Mouse (Mus musculus): ENCODE measurements around the gene Gm20388.

Gm20388 gene

GRCm38 (mm10) chr8:120045471-120045870 lies 134.8 kb downstream of the Gm20388 start:
- no peak for DNase-seq (ENCODE audit: low spot score)

- DNase-seq (ENCODE audit: low spot score), result peak; percentile 63
These were observed 135.8 kb downstream of the Gm20388 start for GRCm38 (mm10) chr8:120046258-120047020.

- no peak for DNase-seq (ENCODE audit: low spot score)
These were observed 139.3 kb downstream of the Gm20388 start for GRCm38 (mm10) chr8:120049949-120050348.

- no peak for DNase-seq (ENCODE audit: low spot score)
These were observed 139.7 kb downstream of the Gm20388 start for GRCm38 (mm10) chr8:120050376-120050775.

- DNase-seq (ENCODE audit: low spot score), result no peak
These were observed 140.4 kb downstream of the Gm20388 start for GRCm38 (mm10) chr8:120051006-120051405.

GRCm38 (mm10) chr8:120051908-120052307 lies 141.3 kb downstream of the Gm20388 start:
- no peak for DNase-seq (ENCODE audit: low spot score)

GRCm38 (mm10) chr8:120052318-120052717 lies 141.7 kb downstream of the Gm20388 start:
- no peak for DNase-seq (ENCODE audit: low spot score)

GRCm38 (mm10) chr8:120054833-120055232 lies 144.2 kb downstream of the Gm20388 start:
- DNase-seq (ENCODE audit: low spot score), result no peak

GRCm38 (mm10) chr8:120057078-120057477 lies 146.4 kb downstream of the Gm20388 start:
- no peak for DNase-seq (ENCODE audit: low spot score)

- DNase-seq (ENCODE audit: low spot score), result no peak
These were observed 152.1 kb downstream of the Gm20388 start for GRCm38 (mm10) chr8:120062742-120063141.

- no peak for DNase-seq (ENCODE audit: low spot score)
These were observed 152.7 kb downstream of the Gm20388 start for GRCm38 (mm10) chr8:120063326-120063725.

- no peak for DNase-seq (ENCODE audit: low spot score)
These were observed 155.0 kb downstream of the Gm20388 start for GRCm38 (mm10) chr8:120065611-120066010.

GRCm38 (mm10) chr8:120066226-120066625 lies 155.6 kb downstream of the Gm20388 start:
- DNase-seq (ENCODE audit: low spot score), result no peak

- DNase-seq (ENCODE audit: low spot score), result peak; percentile 62
These were observed 157.5 kb downstream of the Gm20388 start for GRCm38 (mm10) chr8:120067936-120068668.

GRCm38 (mm10) chr8:120071684-120072083 lies 161.0 kb downstream of the Gm20388 start:
- DNase-seq (ENCODE audit: low spot score), result peak; percentile 94

- DNase-seq (ENCODE audit: low spot score), result peak; percentile 94
These were observed 161.6 kb downstream of the Gm20388 start for GRCm38 (mm10) chr8:120072259-120072658.

GRCm38 (mm10) chr8:120072827-120073226 lies 162.2 kb downstream of the Gm20388 start:
- peak; percentile 85 for DNase-seq (ENCODE audit: low spot score)

GRCm38 (mm10) chr8:120074516-120074915 lies 163.9 kb downstream of the Gm20388 start:
- DNase-seq (ENCODE audit: low spot score), result no peak

GRCm38 (mm10) chr8:120075347-120075746 lies 164.7 kb downstream of the Gm20388 start:
- no peak for DNase-seq (ENCODE audit: low spot score)

GRCm38 (mm10) chr8:120078080-120078479 lies 167.4 kb downstream of the Gm20388 start:
- peak; percentile 88 for DNase-seq (ENCODE audit: low spot score)

GRCm38 (mm10) chr8:120079361-120079760 lies 168.7 kb downstream of the Gm20388 start:
- DNase-seq (ENCODE audit: low spot score), result no peak

GRCm38 (mm10) chr8:120083261-120083660 lies 172.6 kb downstream of the Gm20388 start:
- no peak for DNase-seq (ENCODE audit: low spot score)

GRCm38 (mm10) chr8:120084783-120085182 lies 174.1 kb downstream of the Gm20388 start:
- no peak for DNase-seq (ENCODE audit: low spot score)

Data from MN1 (cell line).